Mouse (Mus musculus) bone marrow, adult 2 months (tissue): Measurements from ENCODE around the gene Tubd1. TPM values are rescaled to one million over a fixed set of nuclear protein-coding genes. Genes with fewer than 3 reads are reported as not detected.

ENCODE experiments used
- H3K27ac ChIP-seq: fragments of 200-500 bp; 2 replicates; pipeline ENCODE4 v1.5.1; 2012; ENCODE audit warnings: low read depth, mild to moderate bottlenecking, control low read depth, inconsistent platforms, low read length; ENCODE audit not compliant: control insufficient read depth, poor library complexity, insufficient read depth
- H3K4me1 ChIP-seq: fragments of 200-500 bp; 2 replicates; pipeline ENCODE4 v1.6.1; 2011; ENCODE audit warnings: low read length; ENCODE audit not compliant: control insufficient read depth, insufficient read depth
- H3K4me3 ChIP-seq: fragments of 200-500 bp; replicated peaks from 2 replicates; pipeline ENCODE3; 2011; ENCODE audit warnings: mild to moderate bottlenecking, low read depth, low read length, control low read depth; ENCODE audit not compliant: control insufficient read depth
- CTCF ChIP-seq: fragments of 200-500 bp; IDR thresholded peaks from 2 replicates; pipeline ENCODE4 v1.5.1; 2011; ENCODE audit warnings: low read length, control low read depth; ENCODE audit not compliant: control insufficient read depth, insufficient read depth
- POLR2A ChIP-seq: fragments of 200-500 bp; IDR thresholded peaks from 2 replicates; pipeline ENCODE4 v1.6.1; 2011; ENCODE audit warnings: low read depth, mild to moderate bottlenecking, control low read depth, low read length, borderline replicate concordance; ENCODE audit not compliant: control insufficient read depth
- whole genome bisulfite sequencing: fragments of 180-500 bp; shearing (Covaris S2); methylation state at CpG from one replicate; pipeline ENCODE4 v1.1.7; 2018; 5-methylcytosine and 5-hydroxymethylcytosine counted together
- polyA plus RNA-seq: library from polyadenylated mRNA; stranded (reverse); fragments of >200 nt; gene quantifications from 2 replicates; pipeline ENCODE4 v1.2.4, GENCODE M21; 2011; ENCODE audit warnings: low replicate concordance; ENCODE audit not compliant: missing spikeins, insufficient read depth, insufficient read length

Gene Tubd1
- polyA plus RNA-seq, 1 experiment, result 13.6 TPM

- 85% methylated on average over 3 of the region's 3 CpGs for WGBS
- TF ChIP-seq POLR2A, result no peak
- no peak for TF ChIP-seq CTCF
- no peak overlapping the region for H3K4me3 ChIP-seq
- H3K4me1 ChIP-seq, result peaks cover 3% of the 10 kb centered on the region; the same call in 1 of the 2 replicates
- H3K27ac ChIP-seq, result peak overlapping the region; percentile 65; the same call in 1 of the 2 replicates
These were observed 59.5 kb downstream of the Tubd1 start for GRCm38 (mm10) chr11:86604289-86604688.

DNA sequence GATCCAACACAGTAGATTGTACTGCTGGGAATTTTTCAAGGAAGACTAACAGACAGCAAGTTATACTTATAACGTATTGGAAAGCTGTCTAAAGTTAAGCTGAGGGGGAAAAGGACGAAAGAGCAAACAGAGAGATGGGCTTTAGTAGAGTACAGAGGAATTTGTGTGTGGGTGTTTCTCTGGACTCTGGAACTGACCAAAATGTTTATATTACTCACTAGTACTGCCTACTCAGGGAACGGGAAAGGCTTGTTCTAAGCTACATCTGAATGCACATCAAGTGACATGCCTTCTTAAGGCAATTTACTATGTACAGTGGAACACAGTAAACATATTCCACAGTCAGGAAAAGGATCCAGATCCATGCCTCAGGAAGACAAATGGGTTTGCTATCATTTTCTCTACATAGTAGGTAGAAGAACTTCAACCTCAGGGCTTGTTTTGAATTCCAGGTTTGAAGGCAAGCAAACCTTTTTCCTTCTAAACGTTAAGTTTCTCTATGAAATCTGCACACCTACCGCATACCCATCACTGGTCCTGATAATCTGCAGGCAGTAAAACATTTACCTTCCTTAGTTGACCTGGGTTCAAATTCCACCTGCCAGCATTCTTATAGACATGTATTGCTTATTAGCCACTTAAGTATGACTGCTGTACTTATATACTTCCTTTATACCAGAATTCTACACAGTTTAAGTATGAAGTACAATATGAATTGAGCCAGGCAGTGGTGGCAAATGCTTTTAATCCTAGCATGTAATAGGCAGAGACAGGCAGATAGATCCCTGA, 60.1 kb downstream of the Tubd1 start:
- Histone ChIP-seq H3K4me3 (no peak overlapping the region), H3K27ac (no peak overlapping the region), H3K4me1 (peaks cover 3% of the 10 kb centered on the region; the same call in 1 of the 2 replicates)
- WGBS, result 89% methylated on average over 5 of the region's 5 CpGs
- no peak for TF ChIP-seq POLR2A

DNA sequence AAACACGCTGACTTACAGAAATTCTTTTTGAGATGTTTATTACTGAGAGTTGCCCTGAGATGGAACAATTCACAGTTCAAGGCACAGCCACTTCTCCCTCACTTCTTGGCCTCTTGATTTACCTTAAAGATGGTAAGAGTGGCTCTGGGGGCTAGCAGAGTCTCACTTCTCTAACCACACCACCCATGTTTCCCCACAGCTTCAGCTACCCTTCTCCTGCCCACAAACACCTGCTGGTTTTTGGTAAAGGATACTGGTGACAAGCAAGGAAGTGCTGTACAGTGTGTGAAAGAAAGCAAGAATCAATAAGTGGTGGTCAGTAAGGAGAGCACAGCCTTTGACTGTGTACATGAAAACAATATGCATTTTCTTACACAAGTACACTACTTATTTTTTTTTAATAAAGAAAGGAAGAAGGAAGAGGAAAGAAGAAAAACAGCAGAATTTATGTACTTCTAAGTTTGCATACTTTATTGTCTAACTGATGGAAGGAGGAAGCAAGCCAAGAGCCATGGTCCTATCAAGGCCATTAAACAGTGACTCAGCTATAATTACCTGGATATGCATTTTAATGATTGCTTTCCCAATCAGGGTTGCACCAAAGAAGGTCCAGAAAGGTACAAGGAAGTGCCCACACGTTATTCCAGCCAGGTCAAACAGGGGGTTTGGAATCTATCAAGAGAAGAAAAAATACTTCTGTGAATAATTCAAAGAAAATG, 62.0 kb downstream of the Tubd1 start:
- Histone ChIP-seq H3K4me1 (peaks cover 3% of the 10 kb centered on the region; the same call in 1 of the 2 replicates), H3K27ac (no peak overlapping the region), H3K4me3 (no peak overlapping the region)
- 64% methylated on average over 2 of the region's 2 CpGs for WGBS
- TF ChIP-seq CTCF (no peak), POLR2A (no peak)

DNA sequence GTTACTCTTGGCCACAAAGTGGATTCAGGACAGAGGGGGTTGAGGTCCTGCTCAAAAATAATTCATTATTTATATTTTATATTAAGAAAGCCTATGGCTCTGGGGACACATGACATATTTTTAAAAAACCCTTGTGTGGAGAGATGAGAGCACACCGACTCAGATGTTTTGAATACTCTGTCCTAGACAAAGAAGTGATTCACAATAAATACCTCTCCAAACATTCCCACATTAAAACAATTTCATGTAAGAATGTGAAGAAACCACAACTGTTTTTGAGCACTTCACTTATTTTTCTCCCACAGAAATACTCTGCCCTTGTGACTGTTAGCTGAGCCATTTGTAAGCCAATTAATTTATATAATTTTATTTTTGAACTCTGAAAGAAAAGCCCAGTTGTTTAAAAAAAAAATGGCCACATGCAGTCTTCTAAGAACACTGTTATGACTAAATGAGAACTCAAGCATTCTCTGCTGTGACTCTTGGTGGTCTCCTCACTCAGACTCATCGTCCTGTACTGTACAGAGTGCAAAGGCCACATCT, 63.1 kb downstream of the Tubd1 start:
- WGBS, result 85% methylated on average over 2 of the region's 2 CpGs
- Histone ChIP-seq H3K27ac (no peak overlapping the region), H3K4me1 (peaks cover 3% of the 10 kb centered on the region; the same call in 1 of the 2 replicates), H3K4me3 (no peak overlapping the region)
- TF ChIP-seq POLR2A, result no peak
- no peak for TF ChIP-seq CTCF

- peaks cover 1% of the 10 kb centered on the region for H3K4me1 ChIP-seq
- no peak for TF ChIP-seq CTCF
- TF ChIP-seq POLR2A, result no peak
- 39% methylated on average over 3 of the region's 3 CpGs for WGBS
- peak overlapping the region; percentile 0; the same call in 1 of the 2 replicates for H3K27ac ChIP-seq
- H3K4me3 ChIP-seq, result no peak overlapping the region
These were observed 65.4 kb downstream of the Tubd1 start for GRCm38 (mm10) chr11:86610239-86610638.

DNA sequence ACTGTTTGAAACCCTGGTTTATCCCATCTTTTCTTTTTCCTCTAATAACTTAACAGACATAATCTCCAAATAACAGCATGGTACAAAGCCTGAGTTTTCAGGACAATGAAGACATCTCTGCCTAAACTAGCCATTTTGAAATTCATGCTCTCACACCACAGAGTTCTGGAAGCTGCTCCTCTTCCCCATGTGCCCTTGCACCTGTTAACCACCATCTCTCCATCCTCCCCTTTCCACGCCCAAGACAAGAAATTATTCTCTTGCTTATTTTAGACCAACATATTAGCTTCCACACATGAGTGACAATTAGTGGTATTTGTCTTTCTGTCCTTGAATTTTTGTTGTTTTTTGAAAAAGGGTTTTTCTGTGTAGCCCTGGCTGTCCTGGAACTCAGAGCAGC, 67.2 kb downstream of the Tubd1 start:
- TF ChIP-seq CTCF (no peak), POLR2A (no peak)

GRCm38 (mm10) chr11:86614056-86614530, 69.3 kb downstream of the Tubd1 start:
- Histone ChIP-seq H3K27ac (peak overlapping the region; percentile 72; the same call in 1 of the 2 replicates), H3K4me1 (peaks cover 1% of the 10 kb centered on the region), H3K4me3 (no peak overlapping the region)
- TF ChIP-seq CTCF, result no peak
- no peak for TF ChIP-seq POLR2A
- WGBS, result 0% methylated on average over 2 of the region's 2 CpGs

More for the DNA sequence above, 67.2 kb downstream of the Tubd1 start:
- H3K4me1 ChIP-seq, result peaks cover 1% of the 10 kb centered on the region
- no peak overlapping the region for H3K4me3 ChIP-seq
- H3K27ac ChIP-seq, result no peak overlapping the region
- 77% methylated on average over 1 of the region's 1 CpGs for WGBS

- Histone ChIP-seq H3K27ac (peak overlapping the region; percentile 71; the same call in 1 of the 2 replicates), H3K4me1 (peaks cover 1% of the 10 kb centered on the region), H3K4me3 (no peak overlapping the region)
- TF ChIP-seq CTCF (no peak), POLR2A (no peak)
- WGBS, result 54% methylated on average over 5 of the region's 5 CpGs
These were observed 69.8 kb downstream of the Tubd1 start for GRCm38 (mm10) chr11:86614607-86615006.

Other genes with a start within 250 kb of the Tubd1 start
- gene Med13, start 187.4 kb upstream of the Tubd1 start, polyA plus RNA-seq, result 26.2 and 35.6 TPM in 2 replicates
- 3.2 and 8.7 TPM in 2 replicates for gene Rnft1, start 60.3 kb upstream of the Tubd1 start, polyA plus RNA-seq
- 12.1 and 31.4 TPM in 2 replicates for gene Rps6kb1, start 186 bp upstream of the Tubd1 start, polyA plus RNA-seq
- gene Vmp1, start 138.8 kb downstream of the Tubd1 start, polyA plus RNA-seq, result 65.9 and 88.4 TPM in 2 replicates
- gene Ptrh2, start 139.0 kb downstream of the Tubd1 start, polyA plus RNA-seq, result 12.2 and 14.3 TPM in 2 replicates
- 72.0 and 82.1 TPM in 2 replicates for gene Cltc, start 212.6 kb downstream of the Tubd1 start, polyA plus RNA-seq